Mouse (Mus musculus) liver, embryonic 16.5 days (tissue): Measurements from ENCODE around the gene Mcu. TPM values are rescaled to one million over a fixed set of nuclear protein-coding genes. Genes with fewer than 3 reads are reported as not detected.
A peak's percentile ranks its signal among the peaks of the same experiment; 100 is the strongest.

Source experiments
- ATAC-seq: fragments of 200-750 bp; cut with Nextera tagmentation; 2 replicates; pipeline ENCODE4 v1.8.0; 2017; ENCODE audit warnings: low read depth, mild to moderate bottlenecking, moderate number of reproducible peaks, moderate library complexity
- H3K27ac ChIP-seq: fragments of 300-500 bp; sonication (generic); 2 replicates; pipeline ENCODE4 v1.5.1; 2014; ENCODE audit warnings: mild to moderate bottlenecking, low read length
- H3K27me3 ChIP-seq: fragments of 300-500 bp; sonication (generic); 2 replicates; pipeline ENCODE4 v1.6.1; 2014; ENCODE audit warnings: low read depth, low read length, mixed read lengths; ENCODE audit not compliant: control insufficient read depth, insufficient read depth
- H3K36me3 ChIP-seq: fragments of 300-500 bp; sonication (generic); 2 replicates; pipeline ENCODE4 v1.6.1; 2014; ENCODE audit warnings: mild to moderate bottlenecking; ENCODE audit not compliant: control insufficient read depth, insufficient read depth
- H3K4me1 ChIP-seq: fragments of 300-500 bp; sonication (generic); 2 replicates; pipeline ENCODE4 v1.6.1; 2014; ENCODE audit warnings: low read depth, low read length, mixed read lengths; ENCODE audit not compliant: control insufficient read depth
- H3K4me2 ChIP-seq: fragments of 300-500 bp; sonication (generic); 2 replicates; pipeline ENCODE4 v1.6.1; 2014; ENCODE audit warnings: low read depth, low read length, mixed read lengths
- H3K4me3 ChIP-seq: fragments of 300-500 bp; sonication (generic); 2 replicates; pipeline ENCODE4 v1.5.1; 2014; ENCODE audit warnings: low read depth, mild to moderate bottlenecking, low read length
- H3K9ac ChIP-seq: fragments of 300-500 bp; sonication (generic); 2 replicates; pipeline ENCODE4 v1.6.1; 2014; ENCODE audit warnings: low read depth, low read length
- H3K9me3 ChIP-seq: fragments of 300-500 bp; sonication (generic); replicated peaks from 2 replicates; pipeline ENCODE4 v1.6.1; 2016; ENCODE audit warnings: low read length; ENCODE audit not compliant: control insufficient read depth
- WGBS: fragments of 180-500 bp; shearing (Covaris S2); extraction: QIAGEN DNeasy Blood & Tissue Kit; methylation state at CpG from one replicate; pipeline ENCODE4 v1.1.7; 2014; ENCODE audit not compliant: insufficient replicate concordance; 5-methylcytosine and 5-hydroxymethylcytosine counted together
- polyA plus RNA-seq: library from polyadenylated mRNA; unstranded; fragments of >200 nt; fragmentation: Nextera tagmentation; extraction: Ambion mirVana; gene quantifications from 2 replicates; pipeline ENCODE4 v1.2.1, GENCODE M21; 2015

Gene Mcu
- polyA plus RNA-seq, 1 experiment from 2014 or later = 11.7 TPM

GRCm38 (mm10) chr10:59443212-59443611 lies 173.3 kb downstream of the Mcu start:
- Histone ChIP-seq H3K9me3 (no peaks in the 10 kb centered on the region), H3K9ac (no peak overlapping the region), H3K4me3 (no peak overlapping the region), H3K27me3 (no peaks in the 10 kb centered on the region), H3K4me2 (no peak overlapping the region), H3K36me3 (no peaks in the 10 kb centered on the region), H3K4me1 (no peaks in the 10 kb centered on the region; the same call in none of the 2 replicates), H3K27ac (no peak overlapping the region)
- ATAC-seq = peak; percentile 65
- 9% methylated on average over 7 of the region's 7 CpGs for WGBS

- Histone ChIP-seq H3K9me3 (no peaks in the 10 kb centered on the region), H3K4me2 (no peak within 1 kb of the TSS), H3K4me1 (no peaks in the 10 kb centered on the region; the same call in none of the 2 replicates), H3K9ac (no peak within 1 kb of the TSS), H3K27ac (no peak within 1 kb of the TSS), H3K27me3 (no peaks in the 10 kb centered on the region), H3K36me3 (no peaks in the 10 kb centered on the region), H3K4me3 (no peak within 1 kb of the TSS)
- WGBS = 57% methylated on average over 11 of the region's 11 CpGs
- ATAC-seq = peak; percentile 64
These were observed 174.8 kb downstream of the Mcu start, which contains the start of gene Oit3 for GRCm38 (mm10) chr10:59441735-59442134. Oit3 (minus strand) TSS chr10:59441778.

GRCm38 (mm10) chr10:59440177-59440576 lies 176.3 kb downstream of the Mcu start:
- H3K9ac ChIP-seq = no peak overlapping the region
- WGBS = 38% methylated on average over 6 of the region's 6 CpGs
- H3K27ac ChIP-seq = no peak overlapping the region
- H3K36me3 ChIP-seq = no peaks in the 10 kb centered on the region
- H3K4me1 ChIP-seq = no peaks in the 10 kb centered on the region; the same call in none of the 2 replicates
- H3K9me3 ChIP-seq = no peaks in the 10 kb centered on the region
- H3K27me3 ChIP-seq = no peaks in the 10 kb centered on the region
- H3K4me2 ChIP-seq = no peak overlapping the region
- no peak overlapping the region for H3K4me3 ChIP-seq
- no peak for ATAC-seq

GRCm38 (mm10) chr10:59439508-59439931 lies 177.0 kb downstream of the Mcu start:
- H3K9ac ChIP-seq = no peak overlapping the region
- no peaks in the 10 kb centered on the region; the same call in none of the 2 replicates for H3K4me1 ChIP-seq
- no peak overlapping the region for H3K4me2 ChIP-seq
- no peak for ATAC-seq
- H3K36me3 ChIP-seq = no peaks in the 10 kb centered on the region
- no peaks in the 10 kb centered on the region for H3K27me3 ChIP-seq
- H3K9me3 ChIP-seq = no peaks in the 10 kb centered on the region
- 42% methylated on average over 5 of the region's 5 CpGs for WGBS
- H3K27ac ChIP-seq = no peak overlapping the region
- H3K4me3 ChIP-seq = no peak overlapping the region

- H3K27me3 ChIP-seq = no peaks in the 10 kb centered on the region
- WGBS = 76% methylated on average over 12 of the region's 12 CpGs
- ATAC-seq = no peak
- H3K9ac ChIP-seq = no peak overlapping the region
- no peak overlapping the region for H3K4me3 ChIP-seq
- no peaks in the 10 kb centered on the region for H3K9me3 ChIP-seq
- no peak overlapping the region for H3K4me2 ChIP-seq
- no peak overlapping the region for H3K27ac ChIP-seq
- no peaks in the 10 kb centered on the region for H3K36me3 ChIP-seq
- no peaks in the 10 kb centered on the region for H3K4me1 ChIP-seq
These were observed 177.8 kb downstream of the Mcu start for GRCm38 (mm10) chr10:59438651-59439050.

- H3K4me2 ChIP-seq = no peak overlapping the region
- H3K4me3 ChIP-seq = no peak overlapping the region
- no peak overlapping the region for H3K9ac ChIP-seq
- H3K4me1 ChIP-seq = no peaks in the 10 kb centered on the region
- H3K27ac ChIP-seq = no peak overlapping the region
- no peaks in the 10 kb centered on the region for H3K27me3 ChIP-seq
- no peaks in the 10 kb centered on the region for H3K36me3 ChIP-seq
- WGBS = 81% methylated on average over 18 of the region's 18 CpGs
- no peak for ATAC-seq
- H3K9me3 ChIP-seq = no peaks in the 10 kb centered on the region
These were observed 180.7 kb downstream of the Mcu start for GRCm38 (mm10) chr10:59435746-59436145.

- no peak overlapping the region for H3K27ac ChIP-seq
- no peak overlapping the region for H3K4me2 ChIP-seq
- no peak overlapping the region for H3K4me3 ChIP-seq
- no peaks in the 10 kb centered on the region for H3K27me3 ChIP-seq
- 6% methylated on average over 6 of the region's 6 CpGs for whole genome bisulfite sequencing
- H3K4me1 ChIP-seq = no peaks in the 10 kb centered on the region
- H3K36me3 ChIP-seq = no peaks in the 10 kb centered on the region
- peak; percentile 50; the same call in 1 of the 2 replicates for ATAC-seq
- no peak overlapping the region for H3K9ac ChIP-seq
- no peaks in the 10 kb centered on the region for H3K9me3 ChIP-seq
These were observed 185.7 kb downstream of the Mcu start for GRCm38 (mm10) chr10:59430701-59431218.

- Histone ChIP-seq H3K4me2 (no peak overlapping the region), H3K4me3 (no peak overlapping the region), H3K27ac (no peak overlapping the region), H3K9ac (no peak overlapping the region), H3K9me3 (no peaks in the 10 kb centered on the region), H3K27me3 (no peaks in the 10 kb centered on the region), H3K36me3 (no peaks in the 10 kb centered on the region), H3K4me1 (no peaks in the 10 kb centered on the region)
- no peak for ATAC-seq
- 58% methylated on average over 16 of the region's 16 CpGs for WGBS
These were observed 186.9 kb downstream of the Mcu start for GRCm38 (mm10) chr10:59429448-59430135.

- H3K4me2 ChIP-seq = no peak overlapping the region
- no peak overlapping the region for H3K27ac ChIP-seq
- ATAC-seq = no peak
- 67% methylated on average over 4 of the region's 4 CpGs for WGBS
- no peaks in the 10 kb centered on the region for H3K27me3 ChIP-seq
- H3K4me1 ChIP-seq = no peaks in the 10 kb centered on the region
- no peak overlapping the region for H3K9ac ChIP-seq
- H3K4me3 ChIP-seq = no peak overlapping the region
- no peaks in the 10 kb centered on the region for H3K36me3 ChIP-seq
- H3K9me3 ChIP-seq = no peaks in the 10 kb centered on the region
These were observed 190.1 kb downstream of the Mcu start for GRCm38 (mm10) chr10:59426371-59426770.
